Mouse (Mus musculus): Measurements from ENCODE around the gene B3gnt2. TPM values are rescaled to one million over a fixed set of nuclear protein-coding genes. Genes with fewer than 3 reads are reported as not detected.
A peak's percentile ranks its signal among the peaks of the same experiment; 100 is the strongest.

The B3gnt2 gene
- polyA plus RNA-seq, 1 experiment from 2014 or later: 5.5 TPM

DNA sequence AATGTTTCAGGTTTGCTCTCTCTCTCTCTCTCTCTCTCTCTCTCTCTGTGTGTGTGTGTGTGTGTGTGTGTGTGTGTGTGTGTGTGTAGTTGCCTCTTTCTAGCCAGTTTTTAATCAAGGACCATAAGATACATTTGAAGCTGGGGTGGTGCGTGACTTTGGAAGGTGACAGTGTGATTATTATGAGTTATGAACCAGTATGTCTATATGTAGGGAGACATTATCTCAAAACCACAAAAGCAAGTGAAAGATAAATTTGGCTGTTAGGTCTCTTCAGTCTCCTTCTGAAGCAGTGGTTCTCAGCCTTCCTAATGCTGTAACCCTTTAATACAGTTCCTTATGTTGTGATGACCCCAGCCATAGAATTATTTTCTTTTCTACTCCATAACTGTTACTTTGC lies 24.6 kb upstream of the B3gnt2 start:
- Histone ChIP-seq H3K9ac (no peak overlapping the region), H3K36me3 (no peaks in the 10 kb centered on the region), H3K4me2 (no peak overlapping the region), H3K4me3 (no peak overlapping the region), H3K27ac (no peak overlapping the region), H3K4me1 (no peaks in the 10 kb centered on the region), H3K27me3 (replicated peaks) (no peaks in the 10 kb centered on the region), H3K9me3 (replicated peaks) (no peaks in the 10 kb centered on the region)
- WGBS (ENCODE audit: insufficient replicate concordance): 42% methylated on average over 1 of the region's 1 CpGs
- no peak for ATAC-seq

- Histone ChIP-seq H3K9me3 (replicated peaks) (no peaks in the 10 kb centered on the region), H3K27ac (no peak overlapping the region), H3K4me1 (no peaks in the 10 kb centered on the region), H3K4me2 (no peak overlapping the region), H3K36me3 (no peaks in the 10 kb centered on the region), H3K27me3 (replicated peaks) (no peaks in the 10 kb centered on the region), H3K4me3 (no peak overlapping the region), H3K9ac (no peak overlapping the region)
- 61% methylated on average over 2 of the region's 2 CpGs for WGBS (ENCODE audit: insufficient replicate concordance)
- no peak for ATAC-seq
Measured at GRCm38 (mm10) chr11:22883676-22884075, 22.9 kb upstream of the B3gnt2 start.

DNA sequence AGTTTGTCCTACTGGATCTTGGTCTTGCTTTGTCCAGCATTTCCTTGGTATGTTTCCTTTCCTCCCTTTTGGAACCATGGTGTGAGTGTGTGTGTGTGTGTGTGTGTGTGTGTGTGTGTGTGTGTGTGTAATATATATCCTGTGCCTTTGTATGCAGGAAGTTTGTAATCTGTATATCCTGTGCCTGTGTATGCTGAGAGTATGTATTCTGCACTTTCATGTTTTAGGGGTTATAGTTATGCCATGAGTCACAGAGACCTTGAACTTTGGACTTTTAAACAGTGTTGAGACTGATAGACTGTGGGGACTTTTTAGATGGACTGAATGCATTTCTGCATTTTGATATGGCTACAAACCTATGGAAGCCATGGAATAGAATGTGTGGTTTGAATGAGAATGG lies 22.2 kb upstream of the B3gnt2 start:
- Histone ChIP-seq H3K27ac (no peak overlapping the region), H3K27me3 (replicated peaks) (no peaks in the 10 kb centered on the region), H3K4me1 (no peaks in the 10 kb centered on the region), H3K36me3 (no peaks in the 10 kb centered on the region), H3K4me3 (no peak overlapping the region), H3K9me3 (replicated peaks) (no peaks in the 10 kb centered on the region), H3K9ac (no peak overlapping the region), H3K4me2 (no peak overlapping the region)
- no peak for ATAC-seq

GRCm38 (mm10) chr11:22880383-22881172 lies 19.8 kb upstream of the B3gnt2 start:
- H3K27ac ChIP-seq: no peak overlapping the region
- H3K36me3 ChIP-seq: no peaks in the 10 kb centered on the region
- no peaks in the 10 kb centered on the region for H3K27me3 ChIP-seq (replicated peaks)
- peaks cover 20% of the 10 kb centered on the region for H3K4me1 ChIP-seq
- H3K9me3 ChIP-seq (replicated peaks): no peaks in the 10 kb centered on the region
- no peak overlapping the region for H3K4me3 ChIP-seq
- WGBS (ENCODE audit: insufficient replicate concordance): 55% methylated on average over 3 of the region's 3 CpGs
- no peak overlapping the region for H3K9ac ChIP-seq
- no peak overlapping the region for H3K4me2 ChIP-seq
- ATAC-seq: no peak

- Histone ChIP-seq H3K9ac (no peak overlapping the region), H3K9me3 (replicated peaks) (no peaks in the 10 kb centered on the region), H3K27me3 (replicated peaks) (no peaks in the 10 kb centered on the region), H3K4me3 (no peak overlapping the region), H3K36me3 (no peaks in the 10 kb centered on the region), H3K4me1 (peaks cover 20% of the 10 kb centered on the region), H3K4me2 (no peak overlapping the region), H3K27ac (no peak overlapping the region)
- ATAC-seq: no peak
- WGBS (ENCODE audit: insufficient replicate concordance): 66% methylated on average over 4 of the region's 4 CpGs
Measured at GRCm38 (mm10) chr11:22879645-22880044, 18.9 kb upstream of the B3gnt2 start.

DNA sequence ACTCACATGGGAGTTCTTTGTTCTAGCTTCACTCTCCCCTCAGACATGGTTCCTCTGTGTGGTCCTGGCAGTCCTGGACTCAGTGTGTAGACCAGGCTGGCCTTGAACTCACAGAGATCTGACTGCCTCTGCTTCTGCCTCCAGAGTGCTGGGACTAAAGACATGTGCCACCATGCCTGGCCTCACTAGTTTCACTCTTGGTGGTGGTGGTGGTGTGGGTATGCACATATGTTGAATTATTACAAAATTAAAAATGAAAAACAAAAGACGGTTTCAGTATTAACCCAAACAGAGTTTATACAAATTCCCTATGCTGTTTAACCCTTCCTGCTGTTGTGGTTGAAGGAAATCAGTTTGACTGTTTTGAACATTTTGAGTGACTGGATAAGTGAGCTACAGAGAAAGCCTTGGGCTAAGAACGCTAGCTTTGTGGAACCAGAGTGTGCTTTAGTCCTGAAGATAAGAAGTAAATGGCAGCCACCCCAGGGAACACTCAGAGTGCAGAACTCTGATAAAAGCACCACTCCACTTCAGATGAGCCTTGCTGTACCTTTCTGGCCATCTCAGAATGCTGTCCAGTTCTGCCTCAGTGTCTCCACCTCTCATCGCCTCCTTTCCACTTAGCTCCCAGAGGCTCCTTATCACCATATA lies 16.0 kb upstream of the B3gnt2 start:
- H3K27ac ChIP-seq: peak overlapping the region; percentile 52; the same call in 1 of the 2 replicates
- ATAC-seq: peak; percentile 88
- 23% methylated on average over 3 of the region's 3 CpGs for WGBS (ENCODE audit: insufficient replicate concordance)
- no peaks in the 10 kb centered on the region for H3K9me3 ChIP-seq (replicated peaks)
- no peak overlapping the region for H3K4me3 ChIP-seq
- no peaks in the 10 kb centered on the region for H3K36me3 ChIP-seq
- H3K9ac ChIP-seq: 0 out of 2 replicates have a peak overlapping the region, but pooled peaks have one; percentile 34
- peaks cover 39% of the 10 kb centered on the region for H3K4me1 ChIP-seq
- H3K27me3 ChIP-seq (replicated peaks): no peaks in the 10 kb centered on the region
- H3K4me2 ChIP-seq: peak overlapping the region; percentile 34

- Histone ChIP-seq H3K9ac (no peak overlapping the region), H3K27me3 (replicated peaks) (no peaks in the 10 kb centered on the region), H3K4me2 (no peak overlapping the region), H3K4me3 (no peak overlapping the region), H3K36me3 (no peaks in the 10 kb centered on the region), H3K4me1 (peaks cover 48% of the 10 kb centered on the region), H3K27ac (no peak overlapping the region), H3K9me3 (replicated peaks) (no peaks in the 10 kb centered on the region)
- 77% methylated on average over 4 of the region's 4 CpGs for WGBS (ENCODE audit: insufficient replicate concordance)
- no peak for ATAC-seq
Measured at GRCm38 (mm10) chr11:22875279-22875678, 14.5 kb upstream of the B3gnt2 start.

DNA sequence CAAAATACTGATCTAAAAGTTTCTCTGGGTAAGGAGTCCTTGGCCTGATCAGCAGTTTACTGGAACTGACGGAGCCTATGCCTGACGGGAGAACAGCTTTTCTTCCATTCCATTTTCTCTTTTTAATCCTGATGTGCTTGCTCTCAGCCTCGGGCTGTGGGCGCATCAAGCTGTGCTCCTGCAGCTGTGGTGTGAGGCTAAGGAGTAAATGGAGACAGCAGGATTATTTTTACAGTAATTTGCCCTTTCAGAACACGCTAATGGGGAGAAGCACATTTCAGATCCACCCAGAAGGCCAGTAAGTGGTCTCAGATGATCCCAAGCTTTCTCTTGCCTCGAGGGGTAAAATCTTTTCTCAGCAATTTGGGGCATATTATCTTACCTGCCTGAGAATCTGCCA lies 14.0 kb upstream of the B3gnt2 start:
- Histone ChIP-seq H3K36me3 (no peaks in the 10 kb centered on the region), H3K9me3 (replicated peaks) (no peaks in the 10 kb centered on the region), H3K9ac (no peak overlapping the region), H3K4me2 (no peak overlapping the region), H3K4me3 (no peak overlapping the region), H3K27ac (no peak overlapping the region), H3K4me1 (peaks cover 48% of the 10 kb centered on the region), H3K27me3 (replicated peaks) (no peaks in the 10 kb centered on the region)
- 75% methylated on average over 6 of the region's 6 CpGs for WGBS (ENCODE audit: insufficient replicate concordance)
- no peak for ATAC-seq

DNA sequence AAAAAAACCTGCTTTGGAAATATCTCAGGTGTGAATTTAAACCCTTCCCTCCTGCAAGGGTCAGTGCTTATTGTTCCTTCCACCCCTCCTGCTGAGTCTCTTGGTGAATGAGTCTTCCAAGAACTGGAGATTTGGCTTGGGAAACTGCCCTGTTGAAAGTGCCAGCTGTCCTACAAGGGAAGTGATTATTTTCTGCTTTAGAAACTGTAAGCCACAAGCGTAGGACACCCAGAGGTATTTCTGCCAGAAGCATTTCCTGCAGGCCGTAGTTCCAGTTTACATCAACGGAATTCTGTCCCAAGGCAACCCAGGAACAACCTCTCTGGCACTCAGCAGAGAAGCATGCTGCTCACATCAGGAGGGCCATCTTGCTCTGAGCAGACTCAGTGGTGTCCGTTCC lies 12.6 kb upstream of the B3gnt2 start:
- Histone ChIP-seq H3K27me3 (replicated peaks) (no peaks in the 10 kb centered on the region), H3K4me2 (no peak overlapping the region), H3K27ac (no peak overlapping the region), H3K36me3 (no peaks in the 10 kb centered on the region), H3K4me3 (no peak overlapping the region), H3K4me1 (peaks cover 48% of the 10 kb centered on the region), H3K9me3 (replicated peaks) (no peaks in the 10 kb centered on the region), H3K9ac (no peak overlapping the region)
- WGBS (ENCODE audit: insufficient replicate concordance): 73% methylated on average over 4 of the region's 4 CpGs
- ATAC-seq: no peak

DNA sequence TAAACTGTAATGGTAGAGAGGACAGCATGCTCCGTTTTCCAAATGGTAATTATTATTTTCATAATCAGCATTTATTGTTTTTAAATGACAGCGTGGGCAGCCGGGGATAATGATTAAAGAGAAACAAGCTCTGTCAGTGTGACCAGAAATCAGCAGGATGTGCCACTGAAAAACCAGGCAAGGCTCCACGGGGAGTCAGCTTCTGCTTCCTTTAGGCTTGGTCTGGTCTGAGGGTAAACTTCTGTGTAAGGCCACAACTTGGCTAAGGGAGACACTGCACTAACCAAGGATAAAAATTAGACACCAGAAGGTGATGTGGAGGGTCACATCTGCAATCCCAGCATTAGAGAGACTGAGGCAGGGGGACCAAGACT lies 11.5 kb upstream of the B3gnt2 start:
- H3K9me3 ChIP-seq (replicated peaks): no peaks in the 10 kb centered on the region
- peak overlapping the region; percentile 7; the same call in 1 of the 2 replicates for H3K9ac ChIP-seq
- no peak for ATAC-seq
- H3K4me3 ChIP-seq: peak overlapping the region; percentile 39
- H3K27ac ChIP-seq: peak overlapping the region; percentile 50; the same call in 1 of the 2 replicates
- no peaks in the 10 kb centered on the region for H3K27me3 ChIP-seq (replicated peaks)
- 18% methylated on average over 4 of the region's 4 CpGs for WGBS (ENCODE audit: insufficient replicate concordance)
- peaks cover 43% of the 10 kb centered on the region for H3K4me1 ChIP-seq
- no peaks in the 10 kb centered on the region for H3K36me3 ChIP-seq
- peak overlapping the region; percentile 60 for H3K4me2 ChIP-seq

DNA sequence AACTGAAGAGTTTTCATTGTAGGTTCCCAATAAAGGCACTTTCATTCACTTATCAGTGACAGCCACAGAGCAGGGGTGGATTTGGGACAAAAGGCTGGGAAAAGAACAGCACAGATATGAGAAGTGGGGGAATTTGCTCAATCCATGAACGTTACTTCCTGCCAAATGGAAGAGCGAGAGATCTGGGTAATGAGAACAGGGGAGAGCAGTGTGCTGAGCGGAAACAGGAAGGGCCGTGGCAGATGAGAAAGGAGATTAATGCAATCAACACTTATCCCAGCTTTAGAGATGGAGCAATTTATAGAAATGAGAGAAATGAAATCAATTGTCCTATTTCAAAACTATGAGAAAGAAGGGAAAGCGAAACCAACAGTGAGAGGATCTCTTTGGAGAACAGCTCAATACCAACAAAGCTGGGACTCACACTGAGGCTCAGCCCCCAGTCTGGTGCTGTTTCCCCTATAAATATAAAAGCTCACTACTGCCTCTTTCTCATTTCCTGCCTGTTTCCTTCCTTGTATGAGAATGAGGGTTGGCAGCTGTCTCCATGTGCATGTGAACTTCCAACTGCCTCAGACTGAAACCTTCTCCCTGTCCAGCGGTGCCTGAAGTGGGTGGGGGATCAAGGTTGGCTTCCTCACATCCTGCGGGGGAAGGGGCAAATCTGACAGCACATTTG lies 11.0 kb upstream of the B3gnt2 start:
- no peaks in the 10 kb centered on the region for H3K27me3 ChIP-seq (replicated peaks)
- peak overlapping the region; percentile 60 for H3K4me2 ChIP-seq
- H3K9me3 ChIP-seq (replicated peaks): no peaks in the 10 kb centered on the region
- H3K4me3 ChIP-seq: peak overlapping the region; percentile 39
- ATAC-seq: peak; percentile 58; the same call in 1 of the 2 replicates
- H3K36me3 ChIP-seq: no peaks in the 10 kb centered on the region
- WGBS (ENCODE audit: insufficient replicate concordance): 17% methylated on average over 7 of the region's 7 CpGs
- H3K27ac ChIP-seq: peak overlapping the region; percentile 50; the same call in 1 of the 2 replicates
- peaks cover 38% of the 10 kb centered on the region for H3K4me1 ChIP-seq
- peak overlapping the region; percentile 7; the same call in 1 of the 2 replicates for H3K9ac ChIP-seq

DNA sequence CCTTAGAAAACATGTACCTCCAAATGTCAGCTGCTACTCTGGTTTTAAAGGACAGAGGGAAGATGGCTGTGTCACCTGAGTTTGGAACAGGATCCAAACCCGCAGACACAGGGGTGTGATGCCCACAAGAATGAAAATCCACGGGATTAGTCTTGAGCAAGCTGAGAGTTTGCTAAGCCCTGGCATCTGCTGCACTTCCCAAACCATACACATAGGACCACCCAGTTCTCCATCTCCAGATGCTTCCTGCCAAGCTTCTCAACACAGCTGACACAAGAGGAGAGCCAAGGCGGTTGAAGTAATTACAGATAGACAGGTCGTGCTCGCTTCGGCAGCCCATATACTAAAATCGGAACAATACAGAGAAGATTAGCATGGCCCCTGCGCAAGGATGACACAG lies 7.8 kb upstream of the B3gnt2 start:
- H3K4me1 ChIP-seq: peaks cover 25% of the 10 kb centered on the region
- H3K27ac ChIP-seq: no peak overlapping the region
- H3K36me3 ChIP-seq: no peaks in the 10 kb centered on the region
- H3K4me3 ChIP-seq: no peak overlapping the region
- no peak overlapping the region for H3K9ac ChIP-seq
- WGBS (ENCODE audit: insufficient replicate concordance): 72% methylated on average over 8 of the region's 8 CpGs
- H3K9me3 ChIP-seq (replicated peaks): no peaks in the 10 kb centered on the region
- no peak for ATAC-seq
- peaks cover 2% of the 10 kb centered on the region for H3K27me3 ChIP-seq (replicated peaks)
- H3K4me2 ChIP-seq: no peak overlapping the region

Measured in liver, embryonic 12.5 days (tissue).